Mouse (Mus musculus) CD4-positive, CD25-positive, alpha-beta regulatory T cell, adult 4 months (primary cell): ENCODE data around the gene Arl16. TPM values are rescaled to one million over a fixed set of nuclear protein-coding genes. Genes with fewer than 3 reads are reported as not detected.
"Not testable (repeated sequence)": the region's sequence is repeated elsewhere in the genome, so short reads cannot be mapped to it uniquely, and the experiment has no call there.

Experiments used
- ATAC-seq: one replicate; pipeline ENCODE4 v1.8.0; 2017
- polyA plus RNA-seq, 2 experiments: library from polyadenylated mRNA; unstranded; fragments of 100-300 nt; shearing (Covaris generic); gene quantifications; one replicate each; pipeline ENCODE4 v1.2.1; 2017

Arl16 gene
- polyA plus RNA-seq: 10 to 100 TPM; 34.8 to 44.8 TPM

DNA sequence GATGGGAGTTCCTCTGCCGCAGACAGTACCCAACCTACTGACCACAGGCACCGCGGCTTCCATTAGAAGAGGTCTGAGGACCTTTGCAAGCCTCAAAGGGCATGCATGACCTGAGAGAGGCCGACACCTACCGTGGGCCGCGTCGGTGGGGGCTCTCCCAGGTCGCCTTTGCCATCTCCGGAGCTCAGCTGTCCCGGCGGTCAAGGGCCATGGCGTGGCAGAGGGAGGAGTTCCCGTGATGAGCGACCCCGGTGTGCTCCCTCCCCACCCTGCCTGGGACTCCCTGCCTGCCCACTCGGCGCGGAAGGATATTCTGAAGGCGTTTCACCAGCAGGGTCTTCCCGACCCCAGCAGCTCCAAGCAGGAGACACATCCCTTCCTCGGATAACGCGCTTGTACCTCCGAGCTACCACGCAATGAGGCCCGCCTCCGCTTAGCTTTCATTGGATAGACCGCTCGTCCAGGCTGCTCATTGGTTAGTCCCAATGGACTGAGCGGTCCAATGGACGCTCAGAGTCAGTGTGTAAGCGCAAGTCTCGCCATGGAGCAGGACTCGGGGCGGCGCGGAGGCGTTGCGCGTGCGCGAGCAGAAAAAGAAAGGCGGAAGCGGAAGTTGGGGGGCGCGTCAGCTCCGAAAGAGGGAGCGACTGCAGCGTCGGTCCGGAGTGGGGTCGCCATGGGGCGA is at the start of gene Arl16:
Gene Arl16, minus strand, starts transcription at position 557 of the 685 bp plus-strand sequence.
- ATAC-seq: peak; percentile 100

GRCm38 (mm10) chr11:120517147-120517546 is 49.7 kb upstream of the Arl16 start:
- ATAC-seq: no peak

DNA sequence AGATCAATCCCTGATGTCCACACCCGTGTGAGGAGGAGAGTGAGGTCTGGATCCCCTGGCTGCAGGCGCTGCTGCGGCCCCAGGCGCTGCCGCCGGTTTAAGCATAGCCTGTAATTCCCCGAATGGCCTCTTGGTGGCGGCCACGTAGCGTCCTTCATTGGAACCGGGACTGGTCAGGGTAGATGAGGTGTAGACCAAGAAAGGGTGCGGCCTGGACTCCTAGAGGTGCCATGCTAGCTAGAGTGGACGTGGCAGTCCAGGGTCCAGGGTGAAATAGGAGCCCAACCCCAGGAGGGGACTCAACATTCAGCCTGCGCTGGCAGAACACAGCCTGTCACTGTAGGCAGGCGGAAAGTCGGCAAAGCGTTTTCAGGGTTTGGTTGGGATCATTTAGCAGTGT is 48.2 kb upstream of the Arl16 start:
- ATAC-seq: peak; percentile 64

- ATAC-seq: not testable (repeated sequence)
These were observed 46.9 kb upstream of the Arl16 start for GRCm38 (mm10) chr11:120514262-120514661.

- no peak for ATAC-seq
These were observed 45.5 kb upstream of the Arl16 start for GRCm38 (mm10) chr11:120512790-120513453.

- peak; percentile 49 for ATAC-seq
These were observed 43.1 kb upstream of the Arl16 start for GRCm38 (mm10) chr11:120510375-120511030.

DNA sequence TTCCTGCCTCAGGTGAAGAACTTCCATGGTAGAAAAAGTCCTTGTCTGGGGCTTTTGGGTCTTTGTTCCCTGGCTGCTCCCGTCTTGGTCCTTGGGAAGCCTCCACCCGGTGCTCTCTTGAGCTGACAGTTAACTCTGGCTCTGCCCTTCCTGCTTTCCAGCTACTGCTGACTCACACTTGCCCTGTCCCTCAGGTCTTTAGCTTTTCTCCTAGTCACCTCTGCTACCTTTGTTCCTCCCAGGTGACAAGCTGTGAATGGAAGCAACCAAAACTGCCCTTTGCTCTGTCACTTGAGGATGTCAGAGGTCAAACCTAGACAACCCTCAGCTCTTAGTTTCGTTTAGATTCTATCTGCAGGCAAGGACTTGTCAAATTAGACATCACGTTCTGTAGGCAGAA is 42.5 kb upstream of the Arl16 start:
- ATAC-seq: no peak

- ATAC-seq: no peak
These were observed 41.0 kb upstream of the Arl16 start for GRCm38 (mm10) chr11:120508290-120508870.

- ATAC-seq: no peak
These were observed 40.3 kb upstream of the Arl16 start for GRCm38 (mm10) chr11:120507611-120508289.

- no peak for ATAC-seq
These were observed 39.5 kb upstream of the Arl16 start for GRCm38 (mm10) chr11:120506899-120507298.

DNA sequence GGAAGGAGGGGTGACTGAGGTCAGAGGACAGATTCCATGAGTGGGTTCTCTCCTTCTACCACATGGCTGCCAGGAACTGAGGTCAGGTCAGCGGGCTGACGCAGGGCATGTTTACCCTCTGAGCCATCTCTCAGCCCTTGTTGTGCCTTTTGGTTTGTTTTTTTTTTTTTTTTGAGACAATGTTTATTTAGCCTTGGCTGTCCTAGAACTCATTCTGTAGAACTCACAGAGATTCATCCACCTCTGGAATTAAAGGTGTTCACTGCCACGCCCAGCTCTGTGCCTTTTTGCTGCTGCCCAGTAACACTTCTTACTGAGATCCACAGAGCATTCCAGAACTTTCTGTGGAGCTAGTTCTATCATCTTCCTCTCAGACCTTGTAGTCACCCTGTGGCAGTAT is 38.3 kb upstream of the Arl16 start:
- no peak for ATAC-seq

- ATAC-seq: no peak
These were observed 34.3 kb upstream of the Arl16 start for GRCm38 (mm10) chr11:120501701-120502100.

GRCm38 (mm10) chr11:120501018-120501417 is 33.6 kb upstream of the Arl16 start:
- ATAC-seq: no peak

DNA sequence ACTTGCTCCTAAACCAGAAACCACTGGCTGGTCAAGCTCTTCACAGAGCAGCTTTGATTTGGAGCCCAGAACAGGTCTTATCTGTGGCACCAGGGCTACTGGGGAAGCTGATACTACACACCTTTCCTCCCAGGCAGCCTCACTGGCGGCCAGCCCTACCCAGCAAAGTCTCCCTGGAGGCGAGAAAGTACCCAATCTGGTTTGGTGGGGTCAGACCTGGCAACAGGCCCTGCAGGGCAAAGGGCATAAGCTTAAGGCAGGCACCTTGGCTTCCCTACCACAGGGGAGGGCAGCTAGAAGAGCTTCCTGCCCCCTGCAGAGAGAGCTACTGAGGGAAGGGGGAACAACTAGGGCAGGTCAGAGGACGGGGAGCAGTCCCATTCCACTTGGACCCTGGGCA is 33.0 kb upstream of the Arl16 start:
- no peak for ATAC-seq

DNA sequence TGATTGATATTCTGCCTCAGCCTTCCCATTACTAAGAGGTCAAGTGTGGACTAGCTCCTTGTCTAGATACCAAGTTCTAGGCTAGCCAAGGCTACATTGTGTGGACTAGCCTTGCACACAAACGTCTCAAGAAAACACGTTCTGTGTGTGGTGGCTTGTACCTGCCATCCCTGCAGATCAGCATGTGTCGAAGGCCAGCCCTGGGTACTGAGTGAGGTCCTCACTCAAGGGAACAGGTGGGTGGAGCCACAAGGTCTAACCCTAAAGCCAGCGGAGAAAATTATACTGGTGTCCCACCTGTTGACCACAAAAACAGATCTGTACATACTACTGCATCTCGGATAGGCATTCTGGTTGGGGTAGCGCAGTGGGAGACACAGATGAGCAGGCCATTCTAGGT is 32.5 kb upstream of the Arl16 start:
- ATAC-seq: no peak

GRCm38 (mm10) chr11:120498891-120499290 is 31.5 kb upstream of the Arl16 start:
- no peak for ATAC-seq

- no peak for ATAC-seq
These were observed 30.8 kb upstream of the Arl16 start for GRCm38 (mm10) chr11:120498226-120498625.

DNA sequence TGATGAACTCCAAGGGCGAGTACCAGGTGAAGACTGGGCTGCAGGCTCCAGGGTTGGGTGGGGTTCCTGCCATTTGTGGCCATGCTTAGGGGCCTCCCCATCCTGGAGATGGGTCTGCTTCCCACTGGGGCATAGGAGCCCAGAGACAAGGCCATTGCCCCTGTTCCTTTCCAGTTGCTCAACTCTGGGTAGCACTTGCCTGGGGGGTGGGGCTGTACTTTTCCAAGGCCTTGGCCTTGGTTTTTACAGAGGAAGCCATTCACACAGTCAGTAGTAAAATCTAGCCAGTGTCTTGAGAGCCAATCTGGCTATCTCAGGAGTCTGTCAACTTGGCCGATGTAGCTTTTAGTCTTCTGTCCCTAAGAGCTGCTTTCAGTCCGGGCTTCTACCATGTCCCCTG is 30.0 kb upstream of the Arl16 start:
- ATAC-seq: no peak

- no peak for ATAC-seq
These were observed 26.5 kb upstream of the Arl16 start for GRCm38 (mm10) chr11:120493911-120494310.

DNA sequence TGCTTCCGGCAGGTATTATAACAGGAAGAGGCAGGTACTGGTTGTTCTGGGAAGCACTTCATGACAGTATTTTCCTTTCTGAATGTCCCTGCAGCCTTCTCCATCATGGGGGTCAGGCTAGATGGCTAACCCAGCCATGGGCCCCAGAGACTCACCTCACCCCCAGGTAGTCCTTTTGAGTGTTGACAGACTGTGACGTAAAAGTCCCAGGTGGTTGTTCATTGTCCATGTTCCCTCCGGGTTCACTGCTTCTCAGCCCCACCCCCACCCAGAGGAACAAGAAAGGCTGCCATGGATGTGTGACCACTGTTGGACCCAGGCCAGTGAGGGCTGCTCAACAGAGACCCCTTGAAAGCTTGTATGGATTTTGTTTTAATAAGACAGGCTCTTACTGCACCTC is 25.9 kb upstream of the Arl16 start:
- ATAC-seq: no peak

GRCm38 (mm10) chr11:120492878-120493203 is 25.4 kb upstream of the Arl16 start:
- no peak for ATAC-seq

DNA sequence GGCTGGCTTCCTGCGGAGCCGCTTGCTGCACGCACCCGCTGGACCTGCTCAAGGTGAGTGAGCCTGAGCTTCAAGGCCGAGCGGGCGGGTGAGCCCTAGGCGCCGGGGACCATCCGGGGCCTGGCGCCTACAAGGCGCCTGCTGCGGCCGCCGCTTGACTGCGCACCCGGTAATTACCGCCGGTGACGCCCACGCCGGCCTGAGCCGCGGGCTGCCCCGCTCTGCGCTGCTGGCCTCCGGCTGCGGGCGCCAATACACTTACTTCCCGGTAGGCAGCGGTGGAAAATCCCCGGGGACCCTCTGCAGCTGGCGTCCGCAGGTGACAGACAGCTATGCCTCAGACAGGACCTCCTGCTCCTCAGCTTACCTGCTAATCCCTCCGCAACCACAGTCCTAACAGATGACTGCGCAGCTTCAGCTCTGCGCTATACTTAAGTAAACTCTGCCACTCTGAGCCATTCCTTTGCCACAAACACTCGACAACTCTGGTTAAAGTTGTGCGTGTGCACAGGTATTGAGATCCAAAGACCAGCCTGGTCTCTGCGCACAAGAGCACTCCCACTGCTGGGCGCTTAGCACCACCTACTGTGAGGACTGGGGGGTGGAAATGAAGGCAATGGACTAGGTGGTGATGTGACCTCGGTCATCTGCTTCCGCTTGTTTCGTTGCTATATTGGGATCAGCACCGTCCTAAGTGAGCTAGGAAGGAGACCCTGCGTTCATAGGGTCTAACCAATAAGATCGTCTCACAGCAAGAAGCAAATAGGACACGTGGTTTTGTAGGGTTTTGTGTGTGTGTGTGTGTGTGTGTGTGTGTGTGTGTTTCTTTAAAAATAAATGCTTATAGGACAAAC is 24.8 kb upstream of the Arl16 start:
- peak; percentile 54 for ATAC-seq
